Mouse (Mus musculus): Measurements from ENCODE around the gene A730009L09Rik.

GRCm38 (mm10) chr16:84468898-84469297 lies 46.0 kb upstream of the A730009L09Rik start:
- no peak for TF ChIP-seq CTCF (IDR thresholded peaks at IDR 0.05; ENCODE audit: borderline replicate concordance, control insufficient read depth, extremely low read depth, insufficient read depth, low read length, poor library complexity)
- no peak for TF ChIP-seq POLR2A (IDR thresholded peaks at IDR 0.05; ENCODE audit: control insufficient read depth, extremely low read depth, insufficient read depth, low read length, poor library complexity)
